Mouse (Mus musculus) embryonic fibroblast, embryonic 13.5 days (primary cell): ENCODE results near the gene Ski. TPM values are rescaled to one million over a fixed set of nuclear protein-coding genes. Genes with fewer than 3 reads are reported as not detected.

Experiments used
- H3K27ac ChIP-seq: 2 replicates; pipeline ENCODE4 v1.5.1; 2012; ENCODE audit warnings: low read length, control low read depth, inconsistent platforms; ENCODE audit not compliant: insufficient read depth
- H3K4me1 ChIP-seq: 2 replicates; pipeline ENCODE4 v1.6.1; 2011; ENCODE audit warnings: low read length; ENCODE audit not compliant: control insufficient read depth, insufficient read depth
- H3K4me3 ChIP-seq: 2 replicates; pipeline ENCODE4 v1.5.1; 2011; ENCODE audit warnings: mild to moderate bottlenecking, control low read depth, low read length; ENCODE audit not compliant: insufficient read depth
- CTCF ChIP-seq: IDR thresholded peaks from 2 replicates; pipeline ENCODE4 v1.5.1; 2011; ENCODE audit warnings: mild to moderate bottlenecking, control low read depth, low read length, moderate library complexity, borderline replicate concordance; ENCODE audit not compliant: insufficient read depth
- POLR2A ChIP-seq: IDR thresholded peaks from 2 replicates; pipeline ENCODE4 v1.6.1; 2011; ENCODE audit warnings: low read depth, mild to moderate bottlenecking, control low read depth, low read length, moderate library complexity
- polyA plus RNA-seq: library from polyadenylated mRNA; stranded (reverse); fragments of >200 nt; gene quantifications from 2 replicates; pipeline ENCODE4 v1.2.4, GENCODE M21; 2011; ENCODE audit warnings: low read depth; ENCODE audit not compliant: missing spikeins, insufficient read length

Ski gene
- polyA plus RNA-seq, 1 experiment, result 106 TPM

GRCm38 (mm10) chr4:155134686-155135172 is 87.7 kb downstream of the Ski start:
- peak overlapping the region; percentile 96 for H3K27ac ChIP-seq
- no peak overlapping the region for H3K4me3 ChIP-seq
- TF ChIP-seq POLR2A (no peak), CTCF (no peak)
- peaks cover 29% of the 10 kb centered on the region for H3K4me1 ChIP-seq

DNA sequence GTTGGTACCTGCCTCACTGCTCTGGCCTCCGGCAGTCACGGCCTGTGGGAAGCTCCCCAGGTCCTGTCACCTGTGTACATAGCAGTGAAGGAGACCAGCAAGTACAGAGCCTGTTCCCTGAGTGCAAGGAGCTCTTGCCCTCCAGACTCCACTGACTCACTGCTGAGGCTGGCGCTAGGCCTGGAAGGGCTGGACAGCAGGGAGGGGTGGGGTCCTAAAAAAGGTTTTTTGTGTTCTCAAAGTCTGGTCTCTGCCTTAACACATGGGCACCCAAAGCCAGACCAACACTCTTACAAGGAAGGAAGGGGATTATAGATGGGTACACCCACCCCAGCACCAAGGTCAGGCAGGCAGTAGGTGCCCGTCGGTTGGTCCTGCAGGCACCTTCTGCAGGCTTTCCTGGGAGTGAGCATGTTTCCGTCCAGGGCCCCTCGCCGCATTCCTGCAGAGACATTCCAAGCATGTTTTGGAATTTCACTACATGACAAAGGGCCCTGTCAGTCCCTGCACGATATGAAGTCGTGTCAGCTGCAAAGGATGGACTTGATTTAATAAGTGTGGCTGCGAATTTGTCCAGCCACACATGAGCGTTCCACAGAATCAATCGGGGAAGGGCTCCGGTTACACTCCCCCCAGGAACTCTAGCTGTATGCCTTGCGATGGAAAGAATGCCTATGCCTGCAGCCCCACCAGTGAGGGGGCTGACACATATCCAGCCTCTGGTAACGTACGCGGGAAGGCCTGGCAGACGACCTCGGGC is 88.6 kb downstream of the Ski start:
- Histone ChIP-seq H3K27ac (peak overlapping the region; percentile 96), H3K4me3 (no peak overlapping the region), H3K4me1 (peaks cover 31% of the 10 kb centered on the region)

DNA sequence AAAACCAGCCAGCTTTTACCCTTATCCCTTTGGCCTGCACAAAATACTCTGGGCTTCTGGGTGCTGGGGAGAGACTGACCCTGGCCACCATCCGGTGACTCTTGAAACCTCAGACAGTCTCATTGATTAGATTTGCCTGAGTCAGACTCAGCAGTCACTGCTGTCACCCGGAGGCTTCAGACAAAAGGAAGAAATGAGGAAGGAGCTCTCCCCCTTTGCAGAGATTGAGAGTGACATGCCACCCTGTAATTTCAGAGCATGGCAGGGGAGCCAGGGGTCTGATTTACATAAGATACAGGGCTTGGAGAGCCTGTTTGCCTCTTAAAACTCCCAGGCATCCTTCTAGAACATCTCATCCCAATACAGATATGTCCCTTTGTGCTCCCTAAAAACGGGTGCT is 89.2 kb downstream of the Ski start:
- peak overlapping the region; percentile 96 for H3K27ac ChIP-seq
- peaks cover 31% of the 10 kb centered on the region for H3K4me1 ChIP-seq
- TF ChIP-seq CTCF (no peak), POLR2A (no peak)
- no peak overlapping the region for H3K4me3 ChIP-seq

More for the DNA sequence above, 88.6 kb downstream of the Ski start:
- TF ChIP-seq CTCF, result no peak
- TF ChIP-seq POLR2A, result peak; percentile 34; the same call in 1 of the 2 replicates

- Histone ChIP-seq H3K4me1 (peaks cover 40% of the 10 kb centered on the region), H3K4me3 (no peak overlapping the region), H3K27ac (peak overlapping the region; percentile 83)
- TF ChIP-seq POLR2A, result no peak
- TF ChIP-seq CTCF, result no peak
Measured at GRCm38 (mm10) chr4:155130616-155131015, 91.8 kb downstream of the Ski start.

- TF ChIP-seq POLR2A, result no peak
- no peak for TF ChIP-seq CTCF
- H3K4me1 ChIP-seq, result peaks cover 38% of the 10 kb centered on the region
- H3K4me3 ChIP-seq, result no peak overlapping the region
- peak overlapping the region; percentile 83 for H3K27ac ChIP-seq
Measured at GRCm38 (mm10) chr4:155129996-155130395, 92.4 kb downstream of the Ski start.

DNA sequence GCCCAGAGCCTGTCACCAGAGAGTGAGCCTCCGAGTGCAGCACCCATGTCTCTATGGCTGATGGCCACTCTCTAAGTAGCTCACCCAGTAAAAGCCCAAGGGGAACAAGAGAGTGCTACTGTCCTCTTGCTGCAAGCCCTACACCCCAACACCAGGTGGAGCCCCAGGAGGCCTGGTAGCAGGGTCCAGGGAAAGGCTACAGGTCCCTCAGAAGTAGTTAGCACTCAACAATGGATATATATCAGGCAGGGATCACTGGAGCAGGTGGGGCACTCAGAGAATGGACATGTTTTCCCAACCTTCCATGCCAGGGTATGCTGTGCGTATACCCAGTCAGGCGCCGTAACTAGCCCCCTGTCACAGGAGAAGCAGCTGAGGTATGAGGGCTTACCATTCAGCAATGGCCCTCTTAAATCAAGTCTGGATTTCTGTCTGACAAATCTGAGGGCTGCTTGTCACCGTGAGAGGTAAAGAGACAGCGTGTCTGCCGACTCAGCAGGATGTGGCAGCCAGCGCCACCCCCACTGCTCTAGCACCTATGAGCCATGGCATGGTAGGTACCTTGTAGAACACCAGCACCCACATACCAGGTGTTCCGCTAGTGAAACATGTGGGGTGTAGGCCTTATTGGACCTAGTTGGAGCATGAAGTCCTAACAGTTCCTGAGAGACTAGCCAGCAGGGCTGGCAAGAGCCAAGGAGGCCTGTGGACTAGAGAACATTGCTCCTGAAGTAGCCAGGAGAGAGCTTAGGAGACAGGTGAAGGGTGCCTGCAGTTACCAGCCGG is 93.1 kb downstream of the Ski start:
- peaks cover 33% of the 10 kb centered on the region for H3K4me1 ChIP-seq
- H3K27ac ChIP-seq, result peak overlapping the region; percentile 79
- no peak overlapping the region for H3K4me3 ChIP-seq
- TF ChIP-seq POLR2A (no peak), CTCF (no peak)

- Histone ChIP-seq H3K4me1 (peaks cover 30% of the 10 kb centered on the region), H3K27ac (no peak overlapping the region), H3K4me3 (no peak overlapping the region)
- TF ChIP-seq CTCF (no peak), POLR2A (no peak)
Measured at GRCm38 (mm10) chr4:155128411-155128810, 94.0 kb downstream of the Ski start.

GRCm38 (mm10) chr4:155126602-155127372 is 95.6 kb downstream of the Ski start:
- no peak for TF ChIP-seq CTCF
- no peak for TF ChIP-seq POLR2A
- no peak overlapping the region for H3K27ac ChIP-seq
- H3K4me1 ChIP-seq, result peaks cover 30% of the 10 kb centered on the region
- no peak overlapping the region for H3K4me3 ChIP-seq

DNA sequence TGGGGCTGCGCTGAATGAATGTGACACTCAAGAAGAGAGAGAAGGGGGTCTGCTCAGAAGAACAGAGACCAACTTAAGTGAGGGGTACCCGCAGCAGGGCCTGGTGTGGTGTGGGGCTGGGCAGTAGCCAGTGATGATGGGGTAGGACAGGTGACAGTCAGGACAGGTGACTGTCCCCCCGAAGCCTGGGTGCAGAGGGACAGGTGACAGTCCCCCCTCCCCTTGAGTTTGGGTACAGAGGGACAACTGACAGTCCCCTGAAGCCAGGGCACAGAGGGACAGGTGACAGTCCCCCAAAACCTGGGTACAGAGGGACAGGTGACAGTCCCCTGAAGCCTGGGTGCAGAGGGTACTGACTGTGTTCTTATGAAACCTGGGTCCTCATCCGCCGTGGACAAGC is 96.2 kb downstream of the Ski start:
- TF ChIP-seq CTCF, result no peak
- TF ChIP-seq POLR2A, result no peak
- Histone ChIP-seq H3K27ac (no peak overlapping the region), H3K4me3 (no peak overlapping the region), H3K4me1 (peaks cover 30% of the 10 kb centered on the region)
